Mouse (Mus musculus) C2C12 (cell line): Measurements from ENCODE around the gene Txlna. TPM values are rescaled to one million over a fixed set of nuclear protein-coding genes. Genes with fewer than 3 reads are reported as not detected.

ENCODE experiments used
- H3K27me3 ChIP-seq: one replicate; pipeline ENCODE4 v1.6.1; 2011; ENCODE audit not compliant: control insufficient read depth, insufficient read depth, insufficient read length
- H3K36me3 ChIP-seq: one replicate; pipeline ENCODE4 v1.6.1; 2011; ENCODE audit not compliant: control insufficient read depth, insufficient read depth
- H3K4me3 ChIP-seq: one replicate; pipeline ENCODE4 v1.5.1; 2011; ENCODE audit warnings: mild to moderate bottlenecking, control low read depth; ENCODE audit not compliant: poor library complexity, insufficient read depth, severe bottlenecking
- H3K79me2 ChIP-seq: one replicate; pipeline ENCODE4 v1.6.1; 2011; ENCODE audit not compliant: control insufficient read depth, insufficient read depth
- H3K79me3 ChIP-seq: one replicate; pipeline ENCODE4 v1.6.1; 2011; ENCODE audit warnings: low read depth, control low read depth
- H3ac ChIP-seq: one replicate; pipeline ENCODE3; 2011; ENCODE audit warnings: low read depth; ENCODE audit not compliant: control insufficient read depth, insufficient read length
- CEBPB ChIP-seq: IDR thresholded peaks from one replicate; pipeline ENCODE4 v1.6.1; 2011; ENCODE audit warnings: low read depth, mild to moderate bottlenecking, control low read depth, moderate library complexity
- CTCF ChIP-seq: IDR thresholded peaks from one replicate; pipeline ENCODE4 v1.5.1; 2011; ENCODE audit not compliant: control insufficient read depth, insufficient read depth, insufficient read length
- FOSL1 ChIP-seq: IDR thresholded peaks from one replicate; pipeline ENCODE4 v1.8.0; 2011; ENCODE audit warnings: mild to moderate bottlenecking, low read length; ENCODE audit not compliant: poor library complexity, insufficient read depth, severe bottlenecking
- MAX ChIP-seq: IDR thresholded peaks from one replicate; pipeline ENCODE4 v1.6.1; 2011; ENCODE audit warnings: mild to moderate bottlenecking, control low read depth
- MYOD1 ChIP-seq: IDR thresholded peaks from one replicate; pipeline ENCODE4 v1.6.1; 2011; ENCODE audit warnings: low read depth; ENCODE audit not compliant: control insufficient read depth, insufficient read length
- MYOG ChIP-seq: IDR thresholded peaks from one replicate; pipeline ENCODE4 v1.6.1; 2011; ENCODE audit not compliant: control insufficient read depth, insufficient read length; ENCODE audit errors: extremely low read depth
- USF1 ChIP-seq: IDR thresholded peaks from one replicate; pipeline ENCODE4 v1.6.1; 2011; ENCODE audit warnings: low read depth, mild to moderate bottlenecking, control low read depth, moderate library complexity
- polyA plus RNA-seq: library from polyadenylated mRNA; unstranded; fragments of >200 nt; fragmentation: generic; extraction: Trizol; gene quantifications from one replicate; pipeline ENCODE4 v1.2.1, GENCODE M21; 2012; ENCODE audit warnings: missing spikeins

Txlna gene
- polyA plus RNA-seq, 1 experiment: 43.0 TPM

- no peak for TF ChIP-seq MAX
- TF ChIP-seq MYOD1: peak; percentile 8
- H3K36me3 ChIP-seq: peaks cover 12% of the 10 kb centered on the region
- H3K4me3 ChIP-seq: peak within 1 kb of the TSS; percentile 63
- H3K27me3 ChIP-seq: no peaks in the 10 kb centered on the region
- peaks cover 8% of the 10 kb centered on the region for H3K79me2 ChIP-seq
- peak within 1 kb of the TSS; percentile 72 for H3ac ChIP-seq
- H3K79me3 ChIP-seq: peaks cover 4% of the 10 kb centered on the region
Observed at GRCm38 (mm10) chr4:129618786-129619691, 21.8 kb downstream of the Txlna start, which contains the start of gene Iqcc. Iqcc (minus strand) TSS chr4:129619099.

DNA sequence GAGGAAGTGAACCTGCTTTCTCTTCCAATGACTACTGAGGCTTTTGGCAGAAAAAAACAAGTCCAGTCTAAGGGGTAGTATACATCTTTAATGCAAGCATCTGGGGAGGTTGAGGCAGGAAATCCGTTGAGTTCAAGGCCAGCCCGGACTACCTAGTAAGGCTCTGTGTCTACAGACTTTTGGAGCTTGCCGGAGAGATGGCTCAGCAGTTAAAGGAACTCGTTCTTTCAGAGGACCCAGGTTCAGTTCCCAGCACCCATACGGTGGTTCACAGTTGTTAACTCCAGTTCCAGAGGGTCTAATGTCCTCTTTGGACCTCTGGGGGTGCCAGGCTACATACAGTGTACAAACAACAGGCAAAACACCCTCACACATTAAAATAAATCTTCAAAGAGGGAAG, 22.8 kb downstream of the Txlna start:
- peaks cover 12% of the 10 kb centered on the region for H3K36me3 ChIP-seq
- peaks cover 8% of the 10 kb centered on the region for H3K79me2 ChIP-seq
- H3K79me3 ChIP-seq: peaks cover 4% of the 10 kb centered on the region
- H3K27me3 ChIP-seq: no peaks in the 10 kb centered on the region
- H3ac ChIP-seq: no peak overlapping the region
- TF ChIP-seq MYOG (no peak), CEBPB (no peak), CTCF (no peak), MYOD1 (no peak), FOSL1 (no peak), MAX (no peak), USF1 (no peak)
- peak overlapping the region; percentile 63 for H3K4me3 ChIP-seq

DNA sequence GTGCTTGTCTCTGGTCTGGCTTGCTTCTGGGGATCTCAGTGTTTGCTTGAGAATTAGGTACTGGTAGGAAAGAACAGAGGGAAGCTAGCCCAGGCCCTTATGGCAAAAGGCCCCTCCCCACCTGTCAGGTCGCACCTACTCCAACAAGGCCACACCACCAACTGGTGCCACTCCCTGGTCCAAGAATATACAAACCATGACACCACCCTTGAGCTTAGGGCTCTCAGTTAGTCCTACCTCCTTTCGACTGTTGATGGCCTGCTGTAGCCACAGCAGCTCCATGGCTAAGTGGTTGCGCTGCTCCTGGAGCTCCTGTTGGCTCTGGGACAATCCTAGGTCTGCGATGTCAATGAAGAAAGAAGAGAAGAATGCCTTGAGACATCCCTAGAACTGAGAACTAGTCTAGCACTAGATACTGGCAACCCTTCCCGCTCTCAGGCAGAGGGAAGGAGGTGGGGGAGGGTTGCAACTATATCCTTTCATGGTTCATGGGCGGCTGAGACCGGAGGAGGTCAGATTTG, 23.7 kb downstream of the Txlna start:
- peaks cover 8% of the 10 kb centered on the region for H3K79me2 ChIP-seq

GRCm38 (mm10) chr4:129616631-129617030, 24.2 kb downstream of the Txlna start:
- Histone ChIP-seq H3K27me3 (no peaks in the 10 kb centered on the region), H3K4me3 (no peak overlapping the region), H3K36me3 (peaks cover 12% of the 10 kb centered on the region), H3K79me3 (peaks cover 4% of the 10 kb centered on the region), H3ac (no peak overlapping the region), H3K79me2 (peaks cover 8% of the 10 kb centered on the region)
- TF ChIP-seq FOSL1: no peak
- no peak for TF ChIP-seq CEBPB
- TF ChIP-seq MYOD1: no peak
- no peak for TF ChIP-seq USF1
- no peak for TF ChIP-seq MYOG
- no peak for TF ChIP-seq MAX
- TF ChIP-seq CTCF: no peak

More for the DNA sequence above, 23.7 kb downstream of the Txlna start:
- H3K4me3 ChIP-seq: no peak overlapping the region
- H3K79me3 ChIP-seq: peaks cover 4% of the 10 kb centered on the region
- H3ac ChIP-seq: no peak overlapping the region
- H3K27me3 ChIP-seq: no peaks in the 10 kb centered on the region
- H3K36me3 ChIP-seq: peaks cover 12% of the 10 kb centered on the region
- no peak for TF ChIP-seq FOSL1
- no peak for TF ChIP-seq USF1
- no peak for TF ChIP-seq MYOG
- no peak for TF ChIP-seq MAX
- no peak for TF ChIP-seq MYOD1
- no peak for TF ChIP-seq CEBPB
- TF ChIP-seq CTCF: no peak

DNA sequence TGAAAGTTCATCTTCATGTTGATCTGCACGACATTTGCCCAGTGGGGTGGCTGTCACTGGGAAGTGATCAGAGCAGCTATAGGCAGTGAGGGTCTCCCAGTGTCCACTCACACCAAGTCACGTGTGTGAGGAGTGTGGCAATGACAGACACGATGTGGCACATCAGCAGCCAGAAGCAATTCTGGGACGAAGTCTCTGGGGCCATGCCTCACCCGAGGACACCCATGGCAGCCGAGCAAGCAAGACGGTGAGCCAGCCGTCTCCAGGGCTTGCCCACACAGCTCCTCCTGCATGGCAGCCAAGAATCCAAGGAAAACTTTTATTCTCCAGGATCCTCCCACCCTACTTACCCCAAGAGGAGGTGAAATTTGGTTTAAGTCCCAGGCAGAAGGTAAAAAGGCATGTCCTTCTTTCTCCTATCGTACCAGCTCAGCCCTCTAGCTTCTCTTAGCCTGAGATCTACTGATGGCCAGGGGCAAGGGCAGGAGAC, 25.0 kb downstream of the Txlna start:
- TF ChIP-seq CEBPB (no peak), USF1 (no peak), FOSL1 (no peak), CTCF (no peak), MAX (no peak), MYOD1 (no peak), MYOG (no peak)
- H3K36me3 ChIP-seq: peaks cover 12% of the 10 kb centered on the region
- H3K27me3 ChIP-seq: no peaks in the 10 kb centered on the region
- H3K79me2 ChIP-seq: peaks cover 8% of the 10 kb centered on the region
- H3ac ChIP-seq: no peak overlapping the region
- H3K4me3 ChIP-seq: no peak overlapping the region
- peaks cover 4% of the 10 kb centered on the region for H3K79me3 ChIP-seq
